Mouse (Mus musculus) olfactory bulb, adult 2 months (tissue): ENCODE measurements around the gene Bcor.

Source experiments
- CTCF ChIP-seq: fragments of 200-500 bp; IDR thresholded peaks from 2 replicates; pipeline ENCODE4 v1.5.1; 2012; ENCODE audit warnings: low read depth, mild to moderate bottlenecking, low read length, moderate library complexity; ENCODE audit not compliant: insufficient read depth
- POLR2A ChIP-seq: fragments of 200-500 bp; IDR thresholded peaks from 2 replicates; pipeline ENCODE4 v1.6.1; 2012; ENCODE audit warnings: mild to moderate bottlenecking, low read depth, low read length, moderate library complexity; ENCODE audit not compliant: insufficient read depth

GRCm38 (mm10) chrX:12048721-12049120 is 111.4 kb downstream of the Bcor start:
- TF ChIP-seq POLR2A (no peak), CTCF (no peak)
